Mouse (Mus musculus): ENCODE measurements around the gene Serpinb8.

DNA sequence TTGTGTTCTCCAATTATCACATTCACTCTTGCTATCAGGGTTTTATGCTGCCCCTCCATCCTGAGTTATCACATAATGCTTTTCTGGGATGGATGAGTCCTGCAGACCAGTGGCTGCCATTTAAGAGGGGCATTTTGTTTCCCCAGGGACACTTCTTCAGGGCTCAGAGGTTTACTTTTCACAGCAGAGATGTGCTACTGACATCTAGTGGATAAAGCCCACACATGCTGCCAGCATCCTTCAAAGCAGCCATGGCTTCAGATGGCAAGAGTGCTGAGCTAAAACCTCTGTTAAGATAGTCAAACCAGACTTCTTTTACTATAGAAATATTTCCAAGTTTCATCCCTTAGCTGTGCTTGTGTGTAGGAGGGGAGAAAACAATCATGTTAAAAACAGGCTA, 8.7 kb downstream of the Serpinb8 start:
- no peak for TF ChIP-seq POLR2A (IDR thresholded peaks at IDR 0.05; ENCODE audit: insufficient read length, low read depth)
- TF ChIP-seq POLR2AphosphoS2 (IDR thresholded peaks at IDR 0.05; ENCODE audit: insufficient read length, low read depth), result no peak
- TF ChIP-seq MYOG (IDR thresholded peaks at IDR 0.05; ENCODE audit: control insufficient read depth in 1 of 3, insufficient read depth in 1 of 3, insufficient read length in 2 of 3, low read depth in 2 of 3), result no peak
- TF ChIP-seq MAX (IDR thresholded peaks at IDR 0.05; ENCODE audit: low read depth), result no peak
- no peak for TF ChIP-seq USF1 (IDR thresholded peaks at IDR 0.05; ENCODE audit: low read depth)
- TF ChIP-seq MYOD1 (IDR thresholded peaks at IDR 0.05; ENCODE audit: control insufficient read depth in 1 of 3, insufficient read length in 2 of 3, low read depth in 2 of 3), result no peak
- no peak for TF ChIP-seq TCF12 (IDR thresholded peaks at IDR 0.05; ENCODE audit: insufficient read depth, poor library complexity, severe bottlenecking)
- TF ChIP-seq CEBPB (IDR thresholded peaks at IDR 0.05; ENCODE audit: insufficient read depth, poor library complexity, severe bottlenecking), result no peak
- no peak for TF ChIP-seq REST (IDR thresholded peaks at IDR 0.05; ENCODE audit: insufficient read depth, insufficient read length)
- no peak for TF ChIP-seq E2F4 (IDR thresholded peaks at IDR 0.05; ENCODE audit: insufficient read depth)

Data from myocyte (in vitro differentiated cells).